Mouse (Mus musculus) liver, postnatal 0 days (tissue): Measurements from ENCODE around the gene Wwp2.

ENCODE experiments used
- CTCF ChIP-seq: sonication (generic); IDR thresholded peaks from 2 replicates; pipeline ENCODE4 v1.5.1; 2016; ENCODE audit warnings: antibody characterized with exemption, low read depth
- EP300 ChIP-seq: IDR thresholded peaks from 2 replicates; pipeline ENCODE4 v1.6.1; 2016; ENCODE audit warnings: antibody characterized with exemption, low read depth, mild to moderate bottlenecking

GRCm38 (mm10) chr8:107552234-107552633 is 116.1 kb downstream of the Wwp2 start:
- no peak for TF ChIP-seq CTCF
- TF ChIP-seq EP300, result no peak
